Mouse (Mus musculus) left cerebral cortex, adult 18-20 months (tissue): ENCODE measurements around the gene Tbc1d14. TPM values are rescaled to one million over a fixed set of nuclear protein-coding genes. Genes with fewer than 3 reads are reported as not detected.
A peak's percentile ranks its signal among the peaks of the same experiment; 100 is the strongest.

Experiments
- DNase-seq, 2 experiments: peaks; one replicate each; pipeline ENCODE4 v3.0.0; 2021 to 2022; ENCODE audit warnings: low spot score in 2 of 2, mixed read lengths in 1 of 2
- long read RNA-seq, 2 experiments: library from polyadenylated mRNA; stranded (forward); transcript quantifications; one replicate each; pipeline ENCODE4 v2.0.0; 2021
- total RNA-seq, 2 experiments: library from RNA; stranded (reverse); gene quantifications; 2 replicates each; pipeline ENCODE4 v1.2.3; 2021

Gene Tbc1d14
- total RNA-seq, result 10 to 100 TPM; 71.6 to 73.0 TPM
- long read RNA-seq, experiment 1, full-length matches to known transcripts, result 29 of 54 reads
- long read RNA-seq, experiment 1, partial matches to known transcripts, result 7 of 54 reads
- long read RNA-seq, experiment 1, other reads (novel, unspliced or antisense), result 18 of 54 reads
- long read RNA-seq, experiment 2, full-length matches to known transcripts, result 15 of 24 reads
- long read RNA-seq, experiment 2, partial matches to known transcripts, result 1 of 24 reads
- long read RNA-seq, experiment 2, other reads (novel, unspliced or antisense), result 8 of 24 reads

DNA sequence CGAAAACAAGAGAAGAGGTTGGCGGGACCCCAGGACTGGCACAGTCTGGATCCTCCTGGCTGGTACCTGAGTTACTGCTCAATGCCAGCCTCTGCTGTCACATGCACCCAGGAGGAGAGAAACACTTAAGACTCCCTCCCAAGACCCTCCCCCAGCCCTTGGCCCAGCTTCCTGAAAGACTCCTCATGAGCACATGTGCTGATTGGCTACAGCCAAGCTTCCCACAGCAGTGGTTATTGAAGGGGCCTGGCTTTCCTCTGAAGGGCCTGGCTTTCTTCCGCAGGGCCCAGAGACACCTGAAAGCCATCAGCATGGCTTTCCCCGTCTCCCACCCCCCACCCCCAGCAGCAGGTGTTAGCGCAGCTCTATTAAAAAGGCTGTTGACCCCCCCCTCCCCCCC lies at the start of gene Tbc1d14:
Tbc1d14 (minus strand) TSS at position 101 of the 400 bp plus-strand sequence.
- DNase-seq, result no peak

DNA sequence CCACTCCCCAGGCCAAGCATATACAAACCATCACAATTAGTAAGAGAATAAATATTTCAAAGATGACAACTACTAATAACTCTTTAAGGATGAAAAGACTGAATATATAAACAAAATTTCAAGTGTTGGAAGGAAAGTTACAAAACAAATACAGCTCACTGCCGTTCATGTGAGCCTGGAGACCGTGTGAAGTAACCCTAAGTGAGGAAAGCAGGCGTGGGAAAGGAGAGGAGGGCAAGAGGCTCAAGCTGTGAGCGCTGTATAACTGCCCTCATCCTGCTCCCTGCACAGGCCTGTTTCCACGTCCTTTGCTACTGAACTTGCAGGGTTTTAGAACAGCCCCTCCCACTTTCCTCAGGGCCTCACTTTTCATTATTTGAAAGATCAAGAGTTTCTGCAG lies 32.5 kb upstream of the Tbc1d14 start:
- DNase-seq, result no peak

DNA sequence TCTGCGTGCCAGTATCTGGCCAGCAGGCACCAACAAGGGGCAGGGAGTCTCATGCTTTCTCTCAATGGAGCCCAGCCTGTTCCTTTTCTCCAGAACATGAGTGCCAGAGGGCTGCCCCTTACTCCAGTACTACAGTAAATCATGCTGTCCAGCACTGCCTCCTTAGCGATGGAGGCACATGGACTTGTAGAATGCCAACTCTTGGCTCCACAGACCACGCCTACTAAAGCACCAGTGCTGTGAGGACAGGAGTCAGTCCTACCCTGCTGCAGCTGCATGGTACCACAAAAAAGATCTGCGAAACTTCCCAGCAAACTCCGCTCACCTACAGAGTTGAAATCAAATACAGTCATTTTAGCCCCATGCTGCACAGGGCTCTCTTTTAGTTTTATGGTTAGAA lies 30.6 kb upstream of the Tbc1d14 start:
- no peak for DNase-seq

DNA sequence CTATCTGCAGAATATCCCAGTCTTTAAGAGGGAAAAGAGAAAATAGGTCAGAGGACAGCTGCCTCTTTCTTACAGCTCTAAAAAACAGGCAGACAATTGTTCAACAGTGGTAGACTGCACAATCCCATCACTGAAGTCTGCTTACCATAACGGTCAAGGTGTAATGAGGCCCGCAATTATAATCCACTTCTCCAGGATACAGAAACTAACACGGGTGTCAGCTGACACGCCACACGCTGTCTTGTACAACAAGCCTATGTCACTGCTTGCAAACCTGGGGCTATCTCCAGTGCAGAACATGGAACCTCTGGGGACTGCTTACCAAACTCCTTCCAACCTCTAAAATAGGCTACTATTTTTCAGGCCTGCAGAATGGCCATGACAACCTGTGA lies 28.0 kb upstream of the Tbc1d14 start:
- DNase-seq, result no peak

DNA sequence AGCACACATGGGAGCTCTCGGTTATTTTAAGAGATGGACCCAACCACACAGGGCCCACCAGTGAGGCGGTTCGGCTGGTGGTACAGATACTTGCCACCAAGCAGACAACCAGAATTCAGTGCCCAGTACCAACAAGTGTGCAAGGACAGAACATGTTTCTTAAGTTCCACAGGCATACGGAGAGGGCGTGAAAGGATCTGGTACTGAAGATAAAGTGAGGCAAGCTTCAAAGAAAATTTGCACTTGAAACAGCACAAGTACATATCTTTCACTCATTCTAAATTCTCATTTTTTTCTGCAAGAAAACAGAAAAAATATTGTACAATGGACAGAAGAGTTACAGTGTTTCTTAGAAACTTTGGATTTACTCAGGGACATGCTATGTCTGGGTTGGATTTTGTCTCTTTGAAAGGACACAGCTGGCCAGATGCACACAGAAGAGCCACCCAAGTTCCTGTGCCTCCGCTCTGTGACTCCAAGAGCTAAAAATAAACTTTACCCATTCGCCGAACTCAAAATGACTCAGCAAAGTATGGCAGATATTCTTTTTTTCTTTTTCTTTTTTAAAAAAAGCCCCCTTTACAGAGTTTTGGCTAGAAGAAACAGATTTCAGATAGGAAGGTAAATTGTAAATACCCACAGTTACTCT lies 27.5 kb upstream of the Tbc1d14 start:
- no peak for DNase-seq

DNA sequence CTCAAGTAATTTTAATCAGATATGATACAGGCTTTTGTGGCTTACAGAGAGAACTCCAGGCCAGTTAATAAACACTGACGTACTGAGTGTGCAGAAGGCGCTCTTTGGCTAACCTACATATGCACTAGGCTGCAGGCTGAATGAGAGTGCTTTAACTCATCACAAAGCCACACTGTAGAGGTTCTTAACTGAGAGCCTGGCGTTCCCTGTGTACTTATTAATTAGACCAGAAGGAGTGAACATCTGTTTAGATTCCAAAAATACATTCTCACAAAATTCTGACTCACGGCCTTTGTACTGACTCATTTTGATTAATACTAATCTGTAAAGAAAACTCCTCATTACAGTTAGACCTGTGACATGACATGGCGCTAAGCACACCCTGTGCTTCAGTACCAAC lies 25.8 kb upstream of the Tbc1d14 start:
- DNase-seq, result no peak

DNA sequence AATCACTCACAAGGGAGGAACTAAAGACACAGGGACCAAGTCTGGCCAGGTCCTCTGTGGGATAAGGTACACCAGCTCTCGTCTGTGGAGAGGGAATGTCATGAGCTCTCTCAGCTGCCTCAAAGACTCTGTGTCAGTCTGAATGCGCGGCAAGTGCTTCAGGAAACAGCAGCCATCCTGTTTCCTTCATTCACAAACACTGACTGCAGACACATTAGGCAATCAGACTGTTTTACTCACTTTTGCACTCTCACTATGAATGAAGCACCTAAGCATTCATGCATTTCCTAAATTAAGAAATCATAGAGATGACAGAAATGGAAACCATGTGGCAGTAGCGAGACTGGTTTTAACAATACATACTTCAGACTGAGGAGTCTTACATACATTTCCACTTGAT lies 25.3 kb upstream of the Tbc1d14 start:
- no peak for DNase-seq

DNA sequence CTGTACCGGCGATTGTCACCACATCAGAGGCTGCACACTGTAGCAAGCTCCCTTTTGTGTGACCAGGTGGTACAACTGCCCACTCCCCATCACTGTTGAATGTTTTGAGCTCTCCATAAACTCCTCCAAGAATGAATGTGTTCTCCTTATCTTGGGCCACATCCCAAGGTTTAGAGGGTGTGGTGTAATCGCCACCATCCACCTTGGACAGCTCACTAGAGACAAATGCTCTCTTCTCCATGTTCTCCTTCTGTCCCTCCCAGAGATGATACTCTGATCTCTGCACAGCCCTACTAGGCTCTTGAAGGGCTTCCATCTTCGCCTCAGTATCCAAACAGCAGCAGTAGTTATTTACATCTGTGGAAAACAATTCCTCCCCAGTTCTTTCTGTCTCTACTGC lies 21.0 kb upstream of the Tbc1d14 start:
- no peak for DNase-seq

DNA sequence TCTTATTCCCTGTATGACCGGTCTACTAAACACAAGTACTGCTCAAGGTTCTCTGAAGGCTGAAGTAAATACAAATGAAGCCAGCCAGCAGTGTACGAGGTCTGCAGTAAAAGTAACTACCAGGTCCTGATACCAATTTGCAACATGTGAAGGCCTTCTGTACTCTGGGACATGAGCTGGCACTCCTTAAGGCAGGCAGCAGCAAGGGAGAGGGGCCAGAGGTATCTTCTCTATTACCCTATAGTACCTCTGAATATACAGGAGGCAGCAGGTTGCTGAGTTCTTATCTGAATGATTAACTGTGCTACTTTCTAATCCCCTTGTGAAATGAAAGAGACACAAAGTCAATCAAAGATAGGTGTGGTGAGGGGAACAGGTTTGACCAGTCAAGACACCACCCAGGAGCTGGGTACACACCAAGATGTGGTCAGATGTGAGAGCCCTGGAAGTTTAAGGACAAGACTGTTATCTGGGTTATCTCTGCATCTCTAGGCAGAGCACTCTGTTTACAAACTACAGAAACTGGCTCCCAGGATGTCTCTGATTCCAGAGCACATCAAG lies 15.9 kb upstream of the Tbc1d14 start:
- no peak for DNase-seq

DNA sequence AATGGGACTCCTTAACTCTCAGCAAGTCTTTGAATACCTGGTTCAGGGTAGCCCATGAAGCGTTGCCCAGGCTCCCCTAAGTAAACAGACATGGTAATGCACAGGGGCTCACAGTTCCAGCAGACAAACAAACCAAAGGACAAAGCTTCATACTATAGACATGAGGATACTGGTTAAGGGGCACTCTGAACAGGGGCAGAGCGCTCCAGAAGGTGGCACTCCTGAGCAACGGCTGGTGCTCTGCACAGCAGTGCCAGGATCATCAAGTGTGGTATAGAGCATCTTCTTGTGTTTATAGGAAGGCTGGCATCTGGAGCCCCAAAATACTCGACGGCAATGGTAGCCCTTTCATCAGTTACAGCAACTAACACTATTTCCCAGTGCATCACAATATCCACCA lies 10.0 kb upstream of the Tbc1d14 start:
- DNase-seq, result peak; percentile 59 to 71

DNA sequence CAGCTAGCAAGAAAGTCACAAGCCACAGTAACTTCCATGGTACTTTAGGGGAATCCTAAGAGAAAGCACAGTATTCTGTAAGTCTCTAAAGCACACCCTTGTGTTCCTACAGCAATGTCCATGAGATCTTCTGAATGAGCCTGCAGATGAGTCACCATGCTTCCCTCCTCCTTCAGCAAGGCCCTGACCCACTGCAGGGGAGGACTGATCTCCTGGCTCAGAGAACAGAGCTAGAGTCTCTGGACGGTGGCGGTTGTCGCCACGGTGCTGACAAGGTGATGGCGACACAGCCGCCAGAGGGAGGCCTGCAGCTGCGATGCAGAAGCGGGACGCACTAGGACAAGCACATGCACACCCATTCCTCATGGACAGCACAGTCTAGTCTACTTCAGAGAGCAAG lies 9.0 kb upstream of the Tbc1d14 start:
- DNase-seq, result no peak

DNA sequence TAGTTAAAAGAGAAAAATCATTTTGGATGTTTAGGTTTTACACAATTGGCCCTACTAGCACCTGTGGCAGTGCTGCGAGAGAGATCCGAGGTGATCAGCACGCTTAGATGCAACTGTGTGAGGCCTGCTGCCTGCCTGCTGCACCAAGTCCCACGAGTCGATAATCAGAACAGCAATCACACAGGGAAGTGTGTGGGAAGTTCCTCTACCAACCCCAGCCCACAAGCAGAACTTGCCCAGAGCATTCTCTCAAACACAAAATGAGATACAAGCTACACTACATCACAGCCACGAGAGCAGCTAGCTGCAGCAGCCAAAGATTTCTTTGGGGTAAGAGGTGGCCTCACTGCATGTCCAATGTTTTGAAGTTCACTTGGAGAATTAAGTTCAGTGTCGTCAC lies 8.4 kb upstream of the Tbc1d14 start:
- peak in 1 of 2 experiments; percentile 36 for DNase-seq

DNA sequence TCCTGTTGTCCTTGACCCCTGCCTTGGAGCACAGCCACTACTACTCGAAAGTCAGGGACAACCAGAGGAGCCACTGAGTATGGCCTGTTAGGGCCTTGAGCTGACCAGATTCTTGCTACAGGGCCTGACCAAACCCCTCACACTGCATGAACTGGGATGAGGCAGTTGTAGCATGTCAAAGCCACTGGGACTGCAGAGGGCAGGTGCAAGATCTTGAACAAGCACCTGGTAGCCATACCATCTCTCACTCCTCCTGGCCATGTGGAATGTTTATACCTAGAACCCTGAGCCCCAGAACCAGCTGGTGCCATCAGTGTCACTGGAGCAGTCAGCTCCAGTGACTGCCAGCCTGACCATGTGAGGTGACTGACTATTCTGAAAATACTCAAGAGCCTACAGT lies 5.8 kb upstream of the Tbc1d14 start:
- DNase-seq, result no peak

DNA sequence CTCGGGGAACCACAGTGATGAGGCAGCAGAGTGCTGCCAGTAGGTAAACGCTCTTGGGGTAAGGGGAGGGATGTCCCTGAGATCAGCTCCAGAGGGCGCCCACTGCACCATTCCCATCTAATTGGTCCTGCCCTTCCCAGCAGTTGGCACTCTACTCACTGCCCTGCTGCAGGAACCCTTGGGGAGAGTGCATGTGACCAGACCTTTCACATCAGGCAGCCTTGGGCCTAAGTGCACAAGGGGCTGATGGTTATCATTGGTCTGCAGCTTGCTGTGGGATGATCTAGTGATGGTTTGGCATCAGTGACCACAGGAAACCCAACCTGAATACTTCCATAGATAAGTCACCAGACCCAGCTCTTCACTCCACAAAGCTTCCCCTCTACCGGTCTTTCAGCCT lies 4.6 kb upstream of the Tbc1d14 start:
- DNase-seq, result no peak

DNA sequence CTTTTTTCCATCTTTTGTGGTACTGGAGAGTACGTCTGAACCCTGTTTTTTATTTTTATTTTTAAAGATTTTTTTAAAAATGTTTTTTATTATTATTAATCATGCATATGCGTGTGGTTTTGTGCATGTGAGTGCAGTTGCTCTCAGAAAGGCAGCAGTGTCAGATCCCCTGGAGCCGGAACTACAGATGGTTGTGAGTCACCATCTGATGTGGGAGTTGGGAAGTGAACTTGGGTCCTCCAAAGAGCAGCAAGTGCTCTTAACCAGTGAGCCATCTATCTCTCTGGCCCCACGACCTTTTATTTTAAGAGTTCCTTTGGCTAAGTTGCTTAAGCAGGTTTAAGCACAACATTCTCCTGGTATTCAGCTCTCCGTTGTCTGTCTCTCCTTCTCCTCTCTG lies 3.1 kb upstream of the Tbc1d14 start:
- no peak for DNase-seq

DNA sequence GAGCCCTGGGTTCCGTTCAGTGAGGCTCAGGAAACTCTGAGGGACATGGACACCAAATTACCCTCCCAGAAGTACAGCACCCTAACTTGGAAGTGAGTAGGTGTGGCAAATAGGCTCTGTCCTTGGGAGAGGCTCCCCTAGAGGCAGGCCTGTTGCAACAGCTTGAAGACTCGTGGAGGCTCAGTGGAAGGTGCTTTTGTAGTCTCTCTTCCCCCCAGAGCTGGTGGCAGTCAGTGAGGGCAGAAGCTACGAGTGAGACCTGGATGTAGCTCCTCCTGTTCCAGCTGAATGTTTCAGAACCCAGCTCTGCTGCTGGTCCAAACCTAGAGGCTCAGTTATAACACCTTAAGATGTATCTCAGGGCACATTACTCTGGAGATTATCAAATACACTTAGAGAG lies 2.0 kb upstream of the Tbc1d14 start:
- no peak for DNase-seq

DNA sequence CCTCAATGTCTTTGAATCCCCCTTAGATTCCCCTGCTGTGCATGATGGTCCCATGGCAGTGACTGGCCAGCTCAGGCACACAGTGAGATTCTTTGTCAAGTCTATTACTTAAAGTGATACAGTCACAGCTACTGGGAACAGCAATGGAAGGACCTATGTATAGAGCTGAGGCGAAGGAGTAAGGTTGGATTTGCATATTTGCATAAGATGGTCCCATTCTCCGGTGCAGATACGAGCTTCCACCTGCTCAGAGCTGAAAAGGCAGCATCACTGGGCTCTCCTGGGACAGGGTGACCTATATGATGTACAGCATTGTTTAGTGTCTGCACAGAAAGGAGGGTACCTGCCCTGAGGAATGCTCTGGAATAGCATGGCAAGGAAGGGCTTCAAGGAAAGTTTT lies 1.3 kb upstream of the Tbc1d14 start:
- DNase-seq, result no peak

DNA sequence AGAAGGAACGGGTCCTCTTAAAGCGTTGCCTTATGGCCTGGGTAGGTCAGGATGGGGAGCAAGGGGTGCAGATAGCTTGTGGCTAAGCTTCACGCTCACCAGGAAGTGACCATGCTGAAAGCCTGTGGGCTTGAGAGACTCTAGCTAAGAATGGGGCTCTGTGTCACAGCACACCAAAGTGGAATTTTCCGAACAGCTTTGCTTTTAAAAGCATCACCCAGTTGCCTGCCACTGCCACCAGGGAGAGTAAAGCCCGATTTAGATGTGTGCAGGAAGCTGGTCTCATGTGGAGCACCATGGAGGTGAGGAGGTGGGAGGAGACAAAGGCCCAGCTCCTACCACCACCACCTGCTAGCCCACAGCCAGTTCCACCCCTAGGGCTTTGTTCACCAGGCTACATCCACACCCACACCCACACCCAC lies 2.6 kb downstream of the Tbc1d14 start:
- peak; percentile 46 to 65 for DNase-seq

DNA sequence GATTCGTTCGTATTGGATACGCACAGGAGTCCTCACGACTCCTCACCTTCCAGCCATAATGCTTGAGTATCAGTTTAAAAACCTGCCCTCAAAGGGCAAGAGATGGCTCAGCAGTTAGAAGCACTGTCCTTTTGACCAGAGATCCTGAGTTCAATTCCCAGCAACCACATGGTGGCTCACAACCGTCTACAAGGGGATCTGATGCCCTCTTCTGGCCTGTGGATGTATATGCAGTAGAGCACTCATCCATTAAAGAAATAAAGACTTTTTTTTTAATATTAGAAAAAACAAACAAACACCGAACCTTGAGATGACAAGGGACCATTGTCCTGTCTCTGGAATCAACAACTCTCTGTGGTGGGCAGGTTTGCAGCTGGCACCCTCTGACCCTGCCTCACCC lies 8.8 kb downstream of the Tbc1d14 start:
- no peak for DNase-seq

DNA sequence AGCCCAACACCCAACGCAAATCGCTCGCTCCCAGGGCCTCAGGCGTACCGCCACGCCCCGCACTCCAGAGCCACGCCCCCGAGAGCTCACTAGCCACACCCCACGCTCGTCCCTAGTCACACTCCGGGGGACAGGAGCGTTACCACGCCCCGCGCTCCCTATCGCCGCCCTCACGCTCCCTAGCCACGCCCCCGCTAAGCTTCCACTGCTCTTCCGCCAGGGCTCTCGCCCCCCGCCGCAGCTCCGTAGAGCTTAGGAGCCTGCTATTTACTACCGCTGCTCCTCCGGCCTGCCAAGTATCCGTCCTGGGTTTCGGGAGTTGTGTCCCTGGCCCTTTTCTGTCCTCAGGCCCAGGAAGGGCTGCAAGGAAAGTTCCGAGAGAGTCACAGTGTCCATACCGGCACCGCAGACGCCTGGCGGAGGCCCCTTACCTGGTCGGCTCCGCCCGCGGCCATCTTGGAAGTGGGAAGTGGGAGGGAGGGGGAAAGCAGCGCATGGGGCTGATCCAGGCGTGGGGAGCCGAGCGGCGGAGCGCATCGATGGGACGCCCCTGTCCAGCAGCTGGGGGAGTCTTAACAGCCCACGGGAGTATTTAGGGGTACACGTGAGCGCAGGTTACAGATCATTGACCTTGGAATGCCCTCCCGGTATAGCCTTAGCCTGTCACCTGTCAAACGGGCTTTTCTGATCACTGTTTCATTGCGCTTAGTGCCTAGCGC lies 11.0 kb downstream of the Tbc1d14 start:
- DNase-seq, result peak; percentile 98

DNA sequence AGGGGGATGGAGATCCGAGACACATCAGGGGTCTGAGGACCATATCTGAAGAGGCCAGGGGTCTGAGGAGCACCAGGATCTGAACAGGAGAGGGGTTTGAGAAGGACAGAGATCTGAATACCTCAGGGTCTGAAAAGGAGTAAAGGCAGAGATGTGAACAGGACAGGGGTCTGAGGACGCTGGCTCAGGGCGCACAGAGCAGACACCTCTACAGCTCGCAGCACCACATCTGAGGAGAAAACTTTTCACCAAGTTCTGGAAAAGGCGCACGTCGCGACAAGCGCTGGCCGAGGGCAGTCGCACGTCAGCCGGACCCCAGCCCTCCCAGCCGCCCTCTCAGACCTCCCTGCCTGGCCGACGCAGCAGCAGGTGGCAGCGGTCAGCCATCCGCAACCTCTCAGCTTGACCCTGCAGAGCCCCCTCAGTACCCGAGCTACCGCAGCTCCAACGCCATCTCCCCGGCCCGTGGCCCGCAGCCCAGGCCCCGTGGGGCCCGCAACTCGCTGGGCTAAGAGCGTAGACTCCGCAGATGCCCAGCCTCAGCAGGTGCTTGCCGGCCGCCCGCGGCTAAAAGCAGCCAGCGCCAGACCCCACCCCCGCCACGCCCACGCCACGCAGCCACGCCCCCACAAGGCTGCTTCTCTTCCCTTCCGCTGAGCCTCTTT lies 11.7 kb downstream of the Tbc1d14 start:
- DNase-seq, result no peak

DNA sequence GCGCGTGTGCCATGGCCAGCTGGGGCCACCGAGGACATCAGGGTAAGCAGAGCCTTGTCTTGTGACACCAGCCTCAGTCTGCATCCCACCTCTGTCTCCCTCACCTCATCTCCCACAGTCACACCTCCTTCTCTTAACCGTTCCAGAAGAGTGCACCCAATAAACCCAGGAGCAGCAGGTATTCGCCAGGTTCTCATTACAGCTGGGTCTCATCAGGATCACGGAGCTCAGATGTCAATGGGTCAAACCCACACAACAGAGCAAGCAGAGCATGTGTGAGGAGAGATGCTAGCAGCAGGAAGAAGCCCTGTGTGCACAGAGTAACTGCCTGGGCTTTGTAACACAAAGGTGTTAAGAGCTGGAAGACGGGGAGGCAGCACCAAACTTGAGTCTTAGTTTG lies 13.1 kb downstream of the Tbc1d14 start:
- DNase-seq, result no peak
